Mouse (Mus musculus): ENCODE data around the gene Spry2.

The Spry2 gene

GRCm38 (mm10) chr14:105892941-105893622 lies 3.5 kb downstream of the Spry2 start:
- DNase-seq (ENCODE audit: low spot score in 2 of 2), result peak; percentile 27 to 40

GRCm38 (mm10) chr14:105890516-105891231 lies 5.9 kb downstream of the Spry2 start:
- DNase-seq (ENCODE audit: low spot score in 2 of 2), result no peak

GRCm38 (mm10) chr14:105886643-105887374 lies 9.8 kb downstream of the Spry2 start:
- DNase-seq (ENCODE audit: low spot score in 2 of 2), result no peak

GRCm38 (mm10) chr14:105885249-105885648 lies 11.4 kb downstream of the Spry2 start:
- DNase-seq (ENCODE audit: low spot score in 2 of 2), result peak in 1 of 2 experiments; percentile 29

- DNase-seq (ENCODE audit: low spot score in 2 of 2), result no peak
Observed at GRCm38 (mm10) chr14:105883215-105883614, 13.4 kb downstream of the Spry2 start.

- no peak for DNase-seq (ENCODE audit: low spot score in 2 of 2)
Observed at GRCm38 (mm10) chr14:105878359-105878758, 18.3 kb downstream of the Spry2 start.

GRCm38 (mm10) chr14:105876375-105876774 lies 20.2 kb downstream of the Spry2 start:
- no peak for DNase-seq (ENCODE audit: low spot score in 2 of 2)

GRCm38 (mm10) chr14:105870370-105870936 lies 26.2 kb downstream of the Spry2 start:
- no peak for DNase-seq (ENCODE audit: low spot score in 2 of 2)

- DNase-seq (ENCODE audit: low spot score in 2 of 2), result no peak
Observed at GRCm38 (mm10) chr14:105865381-105865938, 31.2 kb downstream of the Spry2 start.

GRCm38 (mm10) chr14:105862199-105862598 lies 34.4 kb downstream of the Spry2 start:
- no peak for DNase-seq (ENCODE audit: low spot score in 2 of 2)

GRCm38 (mm10) chr14:105860920-105861319 lies 35.7 kb downstream of the Spry2 start:
- DNase-seq (ENCODE audit: low spot score in 2 of 2), result no peak

GRCm38 (mm10) chr14:105860276-105860675 lies 36.3 kb downstream of the Spry2 start:
- no peak for DNase-seq (ENCODE audit: low spot score in 2 of 2)

- no peak for DNase-seq (ENCODE audit: low spot score in 2 of 2)
Observed at GRCm38 (mm10) chr14:105859876-105860275, 36.7 kb downstream of the Spry2 start.

GRCm38 (mm10) chr14:105859368-105859767 lies 37.3 kb downstream of the Spry2 start:
- no peak for DNase-seq (ENCODE audit: low spot score in 2 of 2)

GRCm38 (mm10) chr14:105858935-105859334 lies 37.7 kb downstream of the Spry2 start:
- DNase-seq (ENCODE audit: low spot score in 2 of 2), result no peak

- DNase-seq (ENCODE audit: low spot score in 2 of 2), result no peak
Observed at GRCm38 (mm10) chr14:105851359-105852067, 45.1 kb downstream of the Spry2 start.
